Mouse (Mus musculus): Measurements from ENCODE around the gene Aldoc.
"Not testable (repeated sequence)": the region's sequence is repeated elsewhere in the genome, so short reads cannot be mapped to it uniquely, and the experiment has no call there.

The Aldoc gene

GRCm38 (mm10) chr11:78322860-78323259, at the start of gene Aldoc:
Gene Aldoc, plus strand, starts transcription at chr11:78322968.
- peak; percentile 62 for DNase-seq (ENCODE audit: low read depth, low spot score)

- DNase-seq (ENCODE audit: low read depth, low spot score) = no peak
Measured at GRCm38 (mm10) chr11:78275596-78275995, 47.2 kb upstream of the Aldoc start.

GRCm38 (mm10) chr11:78276169-78276568, 46.6 kb upstream of the Aldoc start:
- DNase-seq (ENCODE audit: low read depth, low spot score) = not testable (repeated sequence)

- no peak for DNase-seq (ENCODE audit: low read depth, low spot score)
Measured at GRCm38 (mm10) chr11:78278853-78279252, 43.9 kb upstream of the Aldoc start.

- DNase-seq (ENCODE audit: low read depth, low spot score) = no peak
Measured at GRCm38 (mm10) chr11:78279586-78279985, 43.2 kb upstream of the Aldoc start.

GRCm38 (mm10) chr11:78289146-78289763, 33.5 kb upstream of the Aldoc start:
- no peak for DNase-seq (ENCODE audit: low read depth, low spot score)

- DNase-seq (ENCODE audit: low read depth, low spot score) = no peak
Measured at GRCm38 (mm10) chr11:78290654-78291053, 32.1 kb upstream of the Aldoc start, which contains the start of gene BC030499. Gene BC030499, plus strand, starts transcription at chr11:78290841.

GRCm38 (mm10) chr11:78294585-78294984, 28.2 kb upstream of the Aldoc start:
- no peak for DNase-seq (ENCODE audit: low read depth, low spot score)

GRCm38 (mm10) chr11:78300917-78301316, 21.9 kb upstream of the Aldoc start:
- DNase-seq (ENCODE audit: low read depth, low spot score) = no peak

GRCm38 (mm10) chr11:78301357-78302084, 21.2 kb upstream of the Aldoc start, which contains the start of gene Spag5:
Gene Spag5, plus strand, starts transcription at chr11:78301529.
- DNase-seq (ENCODE audit: low read depth, low spot score) = peak; percentile 84

GRCm38 (mm10) chr11:78305272-78305671, 17.5 kb upstream of the Aldoc start:
- DNase-seq (ENCODE audit: low read depth, low spot score) = no peak

- DNase-seq (ENCODE audit: low read depth, low spot score) = no peak
Measured at GRCm38 (mm10) chr11:78310861-78311511, 11.8 kb upstream of the Aldoc start.

GRCm38 (mm10) chr11:78313662-78314061, 9.1 kb upstream of the Aldoc start:
- no peak for DNase-seq (ENCODE audit: low read depth, low spot score)

GRCm38 (mm10) chr11:78318411-78318810, 4.4 kb upstream of the Aldoc start:
- DNase-seq (ENCODE audit: low read depth, low spot score) = no peak

- DNase-seq (ENCODE audit: low read depth, low spot score) = no peak
Measured at GRCm38 (mm10) chr11:78322076-78322831, 514 bp upstream of the Aldoc start.

GRCm38 (mm10) chr11:78324000-78324785, 1.4 kb downstream of the Aldoc start:
- no peak for DNase-seq (ENCODE audit: low read depth, low spot score)

- DNase-seq (ENCODE audit: low read depth, low spot score) = no peak
Measured at GRCm38 (mm10) chr11:78324965-78325364, 2.2 kb downstream of the Aldoc start.

- no peak for DNase-seq (ENCODE audit: low read depth, low spot score)
Measured at GRCm38 (mm10) chr11:78327215-78327614, 4.4 kb downstream of the Aldoc start.

GRCm38 (mm10) chr11:78327634-78328511, 5.1 kb downstream of the Aldoc start, which contains the start of gene Pigs:
Gene Pigs, plus strand, starts transcription at chr11:78328415.
- DNase-seq (ENCODE audit: low read depth, low spot score) = peak; percentile 90

GRCm38 (mm10) chr11:78328512-78329056, 5.8 kb downstream of the Aldoc start:
- DNase-seq (ENCODE audit: low read depth, low spot score) = no peak
